Mouse (Mus musculus): ENCODE results near the gene Brpf3.

- TF ChIP-seq GATA1 (IDR thresholded peaks at IDR 0.05; ENCODE audit: low read length) (peak; percentile 94), TAL1 (IDR thresholded peaks at IDR 0.05; ENCODE audit: low read length) (peak; percentile 99)
Observed at GRCm38 (mm10) chr17:28823004-28823745, 22.3 kb downstream of the Brpf3 start.
